Comparison of ENCODE assay signal across 11 mouse cellular contexts in the genomic region with DNA sequence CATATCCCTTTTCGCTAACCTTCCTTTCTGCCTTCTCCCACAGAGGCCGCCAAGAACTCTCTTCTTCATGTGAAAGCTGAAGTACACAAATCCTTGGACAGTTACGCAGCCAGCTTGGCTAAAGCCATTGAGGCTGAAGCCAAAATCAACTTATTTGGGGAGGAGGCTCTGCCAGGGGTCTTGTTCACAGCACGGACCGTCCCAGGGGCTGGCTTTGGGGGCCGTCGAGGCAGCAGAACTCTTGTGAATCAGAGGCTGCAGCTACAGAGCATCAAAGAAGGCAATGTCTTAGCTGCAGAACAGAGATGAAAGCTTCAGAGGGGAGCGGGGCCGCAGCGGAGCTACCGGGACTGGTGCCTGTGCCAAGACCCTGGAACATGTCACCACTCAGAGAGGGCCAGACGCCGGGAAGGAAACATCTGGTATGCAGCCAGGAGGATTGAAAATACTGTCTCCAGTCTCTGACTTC. TPM values are rescaled to one million over a fixed set of nuclear protein-coding genes. Genes with fewer than 3 reads are reported as not detected.
DNase-seq lines count a peak whose midpoint lies in the region; ATAC-seq and TF ChIP-seq lines count a peak whose summit lies in the region.
"Had no signal": no experiment of that assay in that cellular context is flagged by ENCODE, and none has a peak within 500 bp of the region (broad histone marks: within the 10 kb centered on the region; RNA-seq: fewer than 3 reads in every experiment).

No protein-coding gene starts in this region.

- no peaks in the 10 kb centered on the region; the same call in 1 of the 2 replicates for H3K4me1 ChIP-seq in intestine, embryonic 14.5 days (replicated peaks; ENCODE audit: control insufficient read depth, insufficient read depth, low read length)
- no peaks in the 10 kb centered on the region for H3K4me1 ChIP-seq in intestine, postnatal 0 days (replicated peaks; ENCODE audit: control insufficient read depth, insufficient read depth, low read length)
- peaks cover 9% of the 10 kb centered on the region; the same call in 1 of the 2 replicates for H3K4me1 ChIP-seq in embryonic facial prominence, embryonic 13.5 days
- H3K4me1 ChIP-seq in lung, embryonic 15.5 days: peaks cover 8% of the 10 kb centered on the region; the same call in 1 of the 2 replicates
- H3K4me1 ChIP-seq in forebrain, embryonic 16.5 days (replicated peaks; ENCODE audit: control insufficient read depth, insufficient read depth, low read length): no peaks in the 10 kb centered on the region
- H3K4me1 ChIP-seq in liver, postnatal 0 days (ENCODE audit: insufficient read depth): peaks cover 6% of the 10 kb centered on the region; the same call in 1 of the 2 replicates

- peak overlapping the region; percentile 43; the same call in 1 of the 2 replicates for H3K27ac ChIP-seq in intestine, embryonic 14.5 days (ENCODE audit: low read depth)
- H3K27ac ChIP-seq in intestine, postnatal 0 days (ENCODE audit: low read depth, low read length): no peak overlapping the region
- 0 out of 2 replicates have a peak overlapping the region, but pooled peaks have one; percentile 33 for H3K27ac ChIP-seq in embryonic facial prominence, embryonic 13.5 days
- peak overlapping the region; percentile 73 for H3K27ac ChIP-seq in lung, embryonic 15.5 days
- H3K27ac ChIP-seq in forebrain, embryonic 16.5 days (ENCODE audit: low read length): no peak overlapping the region
- no peak overlapping the region for H3K27ac ChIP-seq in liver, postnatal 0 days (ENCODE audit: low read depth)

- peaks cover 33% of the 10 kb centered on the region for H3K36me3 ChIP-seq in intestine, embryonic 14.5 days (ENCODE audit: control insufficient read depth, insufficient read depth, low read length)
- H3K36me3 ChIP-seq in intestine, postnatal 0 days (ENCODE audit: control insufficient read depth, insufficient read depth): no peaks in the 10 kb centered on the region; the same call in 1 of the 2 replicates
- peaks cover 78% of the 10 kb centered on the region for H3K36me3 ChIP-seq in embryonic facial prominence, embryonic 13.5 days
- H3K36me3 ChIP-seq in lung, embryonic 15.5 days: no peaks in the 10 kb centered on the region
- H3K36me3 ChIP-seq in forebrain, embryonic 16.5 days (ENCODE audit: control insufficient read depth, insufficient read depth): peaks cover 6% of the 10 kb centered on the region; the same call in 1 of the 2 replicates
- H3K36me3 ChIP-seq in liver, postnatal 0 days (replicated peaks; ENCODE audit: insufficient read depth, low read length): 0 out of 2 replicates have a peak, but pooled peaks cover 2% of the 10 kb centered on the region

- H3K27me3 ChIP-seq in intestine, embryonic 14.5 days (replicated peaks; ENCODE audit: control insufficient read depth, insufficient read depth, low read length): no peaks in the 10 kb centered on the region
- no peaks in the 10 kb centered on the region for H3K27me3 ChIP-seq in intestine, postnatal 0 days (replicated peaks; ENCODE audit: control insufficient read depth, insufficient read depth, low read length)
- no peaks in the 10 kb centered on the region for H3K27me3 ChIP-seq in embryonic facial prominence, embryonic 13.5 days
- no peaks in the 10 kb centered on the region for H3K27me3 ChIP-seq in lung, embryonic 15.5 days
- no peaks in the 10 kb centered on the region for H3K27me3 ChIP-seq in forebrain, embryonic 16.5 days (replicated peaks; ENCODE audit: control insufficient read depth, insufficient read depth, low read length)
- H3K27me3 ChIP-seq in liver, postnatal 0 days (ENCODE audit: insufficient read depth, low read length): no peaks in the 10 kb centered on the region

- TF ChIP-seq EP300 in liver, postnatal 0 days (IDR thresholded peaks at IDR 0.05; ENCODE audit: low read depth): no peak

- intact Hi-C loops in gastrocnemius, postnatal 36 days (cut with DNase I): loop anchor here (5.0 kb wide), 1 partner anchor 74 kb away; no protein-coding TSS in a partner anchor

- no peak overlapping the region for H3K4me2 ChIP-seq in intestine, embryonic 14.5 days (ENCODE audit: low read length)
- no peak overlapping the region for H3K4me2 ChIP-seq in intestine, postnatal 0 days (replicated peaks; ENCODE audit: low read depth)
- no peak overlapping the region for H3K4me2 ChIP-seq in embryonic facial prominence, embryonic 13.5 days
- H3K4me2 ChIP-seq in lung, embryonic 15.5 days: no peak overlapping the region
- no peak overlapping the region for H3K4me2 ChIP-seq in forebrain, embryonic 16.5 days (ENCODE audit: low read length)
- H3K4me2 ChIP-seq in liver, postnatal 0 days (ENCODE audit: low read depth, low read length): no peak overlapping the region

- no peak for TF ChIP-seq CTCF in intestine, postnatal 0 days (IDR thresholded peaks at IDR 0.05; ENCODE audit: low read depth)
- TF ChIP-seq CTCF in liver, postnatal 0 days (IDR thresholded peaks at IDR 0.05; ENCODE audit: low read depth): no peak

- 62% methylated on average over 13 of the region's 13 CpGs for WGBS in intestine, embryonic 14.5 days
- WGBS in intestine, postnatal 0 days: 74% methylated on average over 13 of the region's 13 CpGs
- WGBS in embryonic facial prominence, embryonic 13.5 days: 61% methylated on average over 13 of the region's 13 CpGs
- WGBS in lung, embryonic 15.5 days: 68% methylated on average over 13 of the region's 13 CpGs
- 86% methylated on average over 13 of the region's 13 CpGs for WGBS in forebrain, embryonic 16.5 days
- WGBS in liver, postnatal 0 days (ENCODE audit: insufficient replicate concordance): 89% methylated on average over 13 of the region's 13 CpGs

- no peak for ATAC-seq in intestine, embryonic 14.5 days (replicated peaks; ENCODE audit: low FRiP score, low TSS enrichment, low read depth)
- no peak for ATAC-seq in intestine, postnatal 0 days
- ATAC-seq in embryonic facial prominence, embryonic 13.5 days (ENCODE audit: insufficient number of reproducible peaks, insufficient read depth, low FRiP score, low TSS enrichment, low read depth): 0 out of 2 replicates have a peak, but pooled peaks have one; percentile 22
- ATAC-seq in lung, embryonic 15.5 days (ENCODE audit: borderline replicate concordance, extremely low read depth, low FRiP score, low TSS enrichment): peak; percentile 66; the same call in 1 of the 2 replicates
- ATAC-seq in forebrain, embryonic 16.5 days: no peak
- ATAC-seq in liver, postnatal 0 days: no peak

- no peak overlapping the region for H3K4me3 ChIP-seq in intestine, embryonic 14.5 days (ENCODE audit: low read depth, low read length)
- H3K4me3 ChIP-seq in intestine, postnatal 0 days (ENCODE audit: low read depth, low read length): no peak overlapping the region
- no peak overlapping the region for H3K4me3 ChIP-seq in embryonic facial prominence, embryonic 13.5 days
- no peak overlapping the region for H3K4me3 ChIP-seq in lung, embryonic 15.5 days
- H3K4me3 ChIP-seq in forebrain, embryonic 16.5 days (replicated peaks; ENCODE audit: low read length): no peak overlapping the region
- no peak overlapping the region for H3K4me3 ChIP-seq in liver, postnatal 0 days (ENCODE audit: low read depth, low read length)
- H3K4me3 ChIP-seq: megakaryocyte, embryonic 14.5 days had no signal

- no peak overlapping the region for H3K9ac ChIP-seq in intestine, embryonic 14.5 days (ENCODE audit: low read length)
- H3K9ac ChIP-seq in intestine, postnatal 0 days (ENCODE audit: low read depth, low read length): no peak overlapping the region
- no peak overlapping the region for H3K9ac ChIP-seq in embryonic facial prominence, embryonic 13.5 days
- H3K9ac ChIP-seq in lung, embryonic 15.5 days: no peak overlapping the region
- no peak overlapping the region for H3K9ac ChIP-seq in forebrain, embryonic 16.5 days (replicated peaks; ENCODE audit: low read depth, low read length)
- no peak overlapping the region for H3K9ac ChIP-seq in liver, postnatal 0 days (replicated peaks)

- no peaks in the 10 kb centered on the region for H3K9me3 ChIP-seq in intestine, embryonic 14.5 days (ENCODE audit: control insufficient read depth, low read length)
- H3K9me3 ChIP-seq in intestine, postnatal 0 days (ENCODE audit: control insufficient read depth): no peaks in the 10 kb centered on the region
- H3K9me3 ChIP-seq in embryonic facial prominence, embryonic 13.5 days: no peaks in the 10 kb centered on the region
- no peaks in the 10 kb centered on the region for H3K9me3 ChIP-seq in lung, embryonic 15.5 days
- no peaks in the 10 kb centered on the region for H3K9me3 ChIP-seq in forebrain, embryonic 16.5 days (ENCODE audit: control insufficient read depth, low read length)
- H3K9me3 ChIP-seq in liver, postnatal 0 days (ENCODE audit: low read length): no peaks in the 10 kb centered on the region
- H3K9me3 ChIP-seq: megakaryocyte, embryonic 14.5 days had no signal

- peak; percentile 65 for DNase-seq in intestine, embryonic 14.5 days (ENCODE audit: low spot score)
- peak; percentile 32 to 44 for DNase-seq in gastrocnemius, postnatal 36 days
- DNase-seq in adipocyte (ENCODE audit: low spot score): no peak
- no peak for DNase-seq in liver, postnatal 0 days
- DNase-seq: cerebellum, postnatal 25 days had no signal

RNA-seq across cellular contexts. Expression of a gene that starts 25.8 kb away (rescaled TPM):
- 1.6 and 2.1 TPM in 2 replicates for polyA plus RNA-seq in intestine, embryonic 14.5 days (2014; fragmentation: Nextera tagmentation; extraction: Ambion mirVana)
- polyA plus RNA-seq in intestine, postnatal 0 days (2015; fragmentation: Nextera tagmentation; extraction: Ambion mirVana): 0.35 and 0.63 TPM in 2 replicates
- 1.9 and 2.1 TPM in 2 replicates for polyA plus RNA-seq in embryonic facial prominence, embryonic 13.5 days (2015; fragmentation: Nextera tagmentation; extraction: Ambion mirVana)
- total RNA-seq in gastrocnemius, postnatal 36 days (2021): 1 to 10 TPM in 1 of 2 experiments, under 1 TPM in 1; 0.69 to 1.4 TPM
- 0.84 and 0.89 TPM in 2 replicates for polyA plus RNA-seq in lung, embryonic 15.5 days (2015; fragmentation: Nextera tagmentation; extraction: Ambion mirVana)
- polyA plus RNA-seq in forebrain, embryonic 16.5 days (2015; fragmentation: Nextera tagmentation; extraction: Ambion mirVana): 4.5 and 4.7 TPM in 2 replicates
- polyA plus RNA-seq in liver, postnatal 0 days (2015; fragmentation: Nextera tagmentation; extraction: Ambion mirVana): 0.06 and 0.07 TPM in 2 replicates
- total RNA-seq: neutrophil, adult 5-6 weeks had no signal

Comparison
In these comparisons a context has a peak if more than half of its experiments do, and no peak if none do; other contexts are left out.
1. H3K27ac ChIP-seq: peak in intestine, embryonic 14.5 days (single experiment), embryonic facial prominence, embryonic 13.5 days (single experiment) and lung, embryonic 15.5 days (single experiment); none in intestine, postnatal 0 days (single experiment), forebrain, embryonic 16.5 days (single experiment) and liver, postnatal 0 days (single experiment).
2. ATAC-seq: peak in embryonic facial prominence, embryonic 13.5 days (single experiment) and lung, embryonic 15.5 days (single experiment); none in intestine, embryonic 14.5 days (single experiment), intestine, postnatal 0 days (single experiment), forebrain, embryonic 16.5 days (single experiment) and liver, postnatal 0 days (single experiment).
3. DNase-seq: peak in intestine, embryonic 14.5 days (single experiment) and gastrocnemius, postnatal 36 days (2 of 2); none in adipocyte (single experiment) and liver, postnatal 0 days (single experiment).